Mouse (Mus musculus) thymus, postnatal 25 days (tissue): ENCODE measurements around the gene Itga7.
"Not testable (repeated sequence)": the region's sequence is repeated elsewhere in the genome, so short reads cannot be mapped to it uniquely, and the experiment has no call there.

ENCODE experiments used
- DNase-seq: peaks from one replicate; pipeline ENCODE4 v3.0.0; 2022

Itga7 gene

DNA sequence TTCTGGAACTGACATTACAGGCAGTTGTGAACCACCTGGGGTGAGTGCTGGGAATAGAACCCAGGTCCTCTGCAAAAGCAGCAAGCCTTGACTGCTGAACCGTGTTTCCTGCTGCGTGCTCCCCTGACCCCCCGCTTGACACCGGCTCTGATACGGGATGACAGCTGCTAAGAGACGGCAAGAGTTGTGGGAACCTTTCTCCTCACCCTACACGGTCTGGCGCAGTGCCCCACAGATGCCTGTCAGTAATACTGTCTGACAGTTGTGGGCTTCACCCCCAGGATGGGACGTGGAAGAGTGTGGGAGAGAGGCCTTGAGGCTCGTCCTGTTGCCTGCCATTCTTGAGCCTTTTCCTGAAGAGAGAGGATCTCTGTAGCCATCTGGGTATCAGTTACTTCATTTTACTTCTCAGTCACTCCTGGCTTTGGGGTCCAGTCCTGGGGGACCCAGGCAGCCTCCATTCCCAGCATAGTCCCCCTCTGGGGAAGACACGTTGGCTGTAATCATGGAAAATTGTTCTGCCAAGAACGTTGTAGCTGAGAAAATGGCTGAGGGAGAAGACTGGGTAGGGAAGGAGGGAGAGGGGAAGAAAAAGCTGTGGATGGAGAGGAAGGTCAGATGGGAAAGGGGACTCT is 4.3 kb downstream of the Itga7 start:
- no peak for DNase-seq

DNA sequence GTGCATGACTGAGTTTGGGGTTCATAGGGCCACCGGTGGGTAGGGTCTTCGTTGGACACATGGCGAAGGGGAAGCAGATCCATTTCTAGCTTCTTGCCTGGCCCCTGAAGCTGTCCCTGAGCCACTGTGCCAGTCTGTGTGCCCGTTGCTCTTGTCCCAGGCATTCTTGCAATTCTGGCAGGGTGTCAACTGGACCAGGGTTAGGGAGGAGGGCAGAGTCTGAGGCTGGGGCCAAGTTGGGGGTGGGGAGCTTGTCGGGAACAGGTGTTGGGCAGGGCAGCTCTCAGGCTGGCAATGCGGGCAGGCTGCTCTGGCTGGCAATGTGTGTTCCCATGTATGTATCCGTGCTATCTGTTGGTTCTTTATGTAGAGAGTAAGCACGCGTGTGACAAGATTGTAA is 4.8 kb downstream of the Itga7 start:
- no peak for DNase-seq

DNA sequence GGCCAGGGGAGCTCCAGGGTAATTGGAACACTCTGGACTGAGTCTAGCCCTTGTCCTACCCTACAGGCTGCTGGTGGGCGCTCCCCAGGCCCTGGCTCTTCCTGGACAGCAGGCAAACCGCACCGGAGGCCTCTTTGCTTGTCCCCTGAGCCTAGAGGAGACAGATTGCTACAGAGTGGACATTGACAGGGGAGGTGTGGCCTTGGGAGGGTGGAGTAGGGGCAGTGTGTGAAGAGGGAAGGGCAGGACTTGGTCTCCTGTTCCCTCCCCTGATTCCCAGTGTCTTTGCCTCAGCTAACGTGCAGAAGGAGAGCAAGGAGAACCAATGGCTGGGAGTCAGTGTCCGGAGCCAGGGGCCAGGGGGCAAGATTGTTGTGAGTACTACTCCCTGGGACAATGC is 5.4 kb downstream of the Itga7 start:
- DNase-seq: no peak

DNA sequence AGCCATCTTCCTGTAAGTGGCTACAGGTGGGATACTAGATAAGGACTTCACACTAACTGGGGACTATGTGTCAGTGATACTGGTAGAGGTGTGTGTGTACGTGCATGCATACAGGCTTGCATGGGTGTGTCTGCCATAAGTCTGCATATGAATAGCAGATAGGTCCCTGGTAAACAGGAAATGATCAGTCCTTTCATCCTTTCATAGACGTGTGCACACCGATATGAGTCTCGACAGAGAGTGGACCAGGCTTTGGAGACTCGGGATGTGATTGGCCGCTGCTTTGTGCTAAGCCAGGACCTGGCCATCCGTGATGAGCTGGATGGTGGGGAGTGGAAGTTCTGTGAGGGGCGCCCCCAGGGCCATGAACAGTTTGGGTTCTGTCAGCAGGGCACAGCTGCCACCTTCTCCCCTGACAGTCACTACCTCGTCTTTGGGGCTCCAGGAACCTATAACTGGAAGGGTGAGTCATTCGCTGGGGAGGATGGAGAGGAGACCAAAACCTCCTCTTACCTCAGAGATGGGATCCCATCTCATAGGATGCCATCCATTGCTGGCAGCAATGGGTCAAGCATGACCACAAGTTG is 7.0 kb downstream of the Itga7 start:
- DNase-seq: no peak

DNA sequence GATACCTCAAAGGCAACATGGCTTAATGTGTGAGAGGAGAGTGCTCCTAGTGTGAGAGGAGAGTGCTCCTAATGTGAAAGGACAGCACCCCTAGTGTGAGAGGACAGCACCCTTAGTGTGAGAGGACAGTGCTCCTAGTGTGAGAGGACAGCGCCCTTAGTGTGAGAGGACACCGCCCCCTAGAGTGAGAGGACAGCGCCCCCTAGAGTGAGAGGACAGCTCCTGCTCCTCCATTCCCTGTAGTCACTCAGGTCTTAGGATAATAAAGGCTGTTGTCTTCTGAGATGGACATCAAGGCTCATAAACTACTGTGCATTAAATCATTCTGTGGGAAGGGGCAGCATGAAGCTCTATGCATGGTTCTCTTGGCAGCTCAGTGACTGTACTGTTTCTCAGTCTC is 12.1 kb downstream of the Itga7 start:
- DNase-seq: peak; percentile 23

DNA sequence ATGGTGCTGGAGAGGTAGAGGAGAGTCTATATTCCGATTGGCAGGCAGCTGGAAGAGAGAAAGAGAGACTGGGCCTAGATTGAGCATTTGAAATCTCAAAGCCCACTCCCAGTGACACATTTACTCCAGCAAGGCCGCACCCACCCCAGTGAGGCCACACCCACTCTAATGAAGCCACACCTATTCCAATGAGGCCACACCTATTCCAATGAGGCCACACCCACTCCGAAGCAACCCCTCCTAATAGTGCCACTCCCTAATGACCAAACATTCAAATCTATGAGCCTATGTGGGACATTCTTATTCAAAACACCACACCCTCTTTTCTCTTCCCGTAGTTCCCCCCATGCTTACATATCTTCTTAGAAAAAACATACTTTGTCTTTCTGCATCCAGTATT is 13.9 kb downstream of the Itga7 start:
- no peak for DNase-seq

DNA sequence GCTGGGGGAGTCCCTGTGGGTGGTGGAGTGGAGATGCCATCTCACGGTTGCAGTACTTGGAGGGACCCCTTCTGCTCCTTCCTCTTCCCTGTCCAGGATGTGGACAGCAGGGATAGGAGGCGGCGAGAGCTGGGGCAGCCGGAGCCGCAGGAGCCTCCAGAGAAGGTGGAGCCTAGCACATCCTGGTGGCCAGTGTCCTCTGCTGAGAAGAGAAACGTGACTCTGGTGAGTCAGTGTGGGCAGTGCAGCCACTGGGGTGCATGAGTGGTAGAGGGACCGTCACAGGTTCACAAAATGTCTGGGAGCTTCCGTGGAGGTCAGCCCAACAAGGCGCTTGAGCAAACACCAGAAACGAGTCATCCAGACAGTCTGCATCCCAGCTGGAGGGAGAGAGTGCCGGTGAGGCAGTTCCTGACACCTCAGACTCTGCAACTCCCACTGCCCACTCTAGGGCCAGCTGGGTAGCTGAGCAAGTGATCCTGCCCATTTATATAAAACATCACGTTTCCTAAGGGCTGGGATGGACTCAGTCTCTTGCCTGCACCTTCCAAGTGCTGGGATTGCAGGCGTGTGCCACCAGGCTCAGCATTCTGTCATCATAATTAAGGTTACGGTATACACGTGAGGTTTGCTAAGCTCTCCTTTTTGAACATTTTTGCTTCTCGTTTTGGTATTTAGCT is 16.7 kb downstream of the Itga7 start:
- DNase-seq: no peak

DNA sequence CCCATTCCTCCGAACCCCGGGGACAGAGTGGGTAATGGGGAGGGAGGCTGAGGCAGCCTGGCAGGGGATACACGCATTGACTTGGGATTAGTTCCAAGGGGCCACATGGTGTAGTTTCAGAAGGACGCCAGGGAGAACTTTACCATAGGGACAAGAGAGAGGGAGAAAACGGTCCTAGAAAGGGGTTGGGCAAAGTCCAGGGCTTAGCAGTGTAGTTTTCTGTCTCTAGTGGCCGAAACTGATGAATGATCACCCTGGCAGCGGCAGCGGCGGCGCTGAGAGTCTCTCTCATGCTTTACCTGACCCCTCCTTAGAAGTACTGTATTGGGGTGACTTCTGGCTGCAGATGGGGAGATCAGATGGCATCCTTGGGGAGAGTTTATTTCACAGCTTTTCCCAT is 24.7 kb downstream of the Itga7 start:
- DNase-seq: no peak

DNA sequence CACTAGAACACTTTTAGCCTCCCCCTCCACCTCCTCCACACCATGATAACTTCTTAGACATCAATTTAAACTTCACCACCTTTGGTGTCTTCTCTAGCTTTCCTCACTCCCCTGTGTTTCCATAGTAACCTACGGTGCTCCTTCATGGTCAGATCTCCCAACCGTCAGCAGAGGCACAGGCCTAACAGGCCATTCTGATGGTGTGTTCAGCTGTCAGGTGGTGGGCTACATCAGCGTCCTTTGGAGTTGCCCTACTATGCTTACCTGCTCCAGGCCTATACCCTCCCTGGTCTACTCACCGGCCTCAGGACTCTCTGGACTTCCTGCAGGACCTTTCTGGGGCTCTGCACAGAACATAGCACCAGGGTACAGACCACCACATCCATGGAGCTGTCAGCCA is 26.5 kb downstream of the Itga7 start:
- no peak for DNase-seq

DNA sequence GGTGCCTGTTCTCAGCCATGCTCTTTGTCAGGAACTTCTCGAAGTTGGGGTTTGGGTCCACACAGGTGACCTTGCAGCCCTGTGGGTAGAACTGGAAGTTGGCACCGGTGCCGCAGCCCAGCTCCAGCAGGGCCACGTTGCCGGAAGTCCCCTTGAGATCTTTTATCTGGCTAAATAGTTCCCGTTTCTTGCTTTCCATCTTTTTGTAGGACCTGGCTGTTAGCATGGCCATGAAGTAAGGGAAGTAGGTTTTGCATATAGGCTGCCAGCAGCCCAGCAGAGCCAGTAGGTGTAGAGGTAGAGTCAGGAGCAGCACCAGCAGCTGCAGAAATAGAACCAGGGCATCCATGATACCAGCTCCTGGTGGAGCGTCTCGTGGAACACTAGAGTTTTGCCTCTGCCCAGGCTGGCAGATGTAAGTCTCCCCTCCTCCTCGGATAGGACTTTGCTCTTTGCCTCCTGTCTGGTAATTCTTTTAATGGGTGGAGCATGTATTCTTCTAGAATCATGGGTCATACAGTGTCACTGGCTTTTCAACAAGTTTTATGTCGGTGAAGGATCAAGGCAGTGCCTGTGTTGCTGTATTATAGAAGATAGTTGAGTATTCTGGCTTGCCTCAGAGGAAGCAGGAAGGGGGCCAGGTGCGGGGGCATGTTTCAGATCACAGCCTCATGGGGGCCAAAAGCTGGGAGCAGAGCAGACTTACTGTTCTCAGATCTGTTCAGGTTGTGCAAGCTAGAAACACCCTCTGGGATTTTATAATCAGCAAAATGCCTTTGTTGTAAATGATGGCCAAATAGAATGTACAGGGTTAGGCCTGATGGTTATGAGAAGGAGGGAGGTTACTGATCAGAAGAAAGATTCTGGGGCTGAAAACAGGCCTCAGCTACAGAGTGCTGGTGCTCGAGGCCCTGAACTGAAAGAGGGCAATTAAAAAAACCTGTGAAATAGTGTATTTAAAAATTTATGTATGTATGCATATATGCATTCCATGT is 27.3 kb downstream of the Itga7 start, which contains the start of gene Mettl7b:
Mettl7b (minus strand) TSS at position 399 of the 995 bp plus-strand sequence.
- peak; percentile 79 for DNase-seq

DNA sequence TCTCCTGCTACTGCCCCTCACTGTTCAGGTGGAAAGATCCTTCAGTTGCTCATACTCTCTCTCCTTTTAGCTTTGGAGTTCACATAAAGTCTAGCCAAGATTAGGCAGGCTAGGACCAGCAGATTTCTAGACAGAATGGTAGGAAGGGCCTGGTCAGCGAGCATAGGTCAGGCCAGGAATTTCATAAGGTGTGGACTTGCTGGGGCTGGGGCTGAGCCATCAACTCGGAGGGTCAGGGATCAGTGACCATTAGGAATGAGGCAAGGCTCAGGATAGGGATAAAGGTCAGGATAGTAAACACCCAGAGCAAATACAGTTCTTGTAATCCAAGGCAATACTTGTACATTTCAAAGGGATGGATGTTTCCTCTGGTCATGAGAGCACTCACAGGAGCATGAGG is 31.3 kb downstream of the Itga7 start:
- DNase-seq: no peak

DNA sequence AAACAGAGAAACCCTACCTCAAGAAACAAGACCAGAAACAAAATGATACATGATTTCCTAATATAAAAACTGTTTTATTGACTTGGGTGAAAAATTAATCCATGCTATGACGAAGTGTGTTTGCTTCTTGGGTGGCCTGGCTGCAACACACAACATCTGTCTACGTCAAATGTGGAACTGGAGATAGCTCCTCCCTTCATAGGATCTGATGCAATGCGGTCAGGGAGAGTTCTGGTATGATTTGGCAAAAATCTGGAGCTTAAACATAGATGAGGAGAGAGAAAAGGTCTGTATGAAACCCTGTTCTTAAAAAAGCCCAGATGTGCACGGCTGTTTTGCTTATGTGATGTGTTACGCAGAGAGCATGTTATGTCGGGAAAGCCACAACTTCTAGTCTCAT is 32.3 kb downstream of the Itga7 start:
- no peak for DNase-seq

DNA sequence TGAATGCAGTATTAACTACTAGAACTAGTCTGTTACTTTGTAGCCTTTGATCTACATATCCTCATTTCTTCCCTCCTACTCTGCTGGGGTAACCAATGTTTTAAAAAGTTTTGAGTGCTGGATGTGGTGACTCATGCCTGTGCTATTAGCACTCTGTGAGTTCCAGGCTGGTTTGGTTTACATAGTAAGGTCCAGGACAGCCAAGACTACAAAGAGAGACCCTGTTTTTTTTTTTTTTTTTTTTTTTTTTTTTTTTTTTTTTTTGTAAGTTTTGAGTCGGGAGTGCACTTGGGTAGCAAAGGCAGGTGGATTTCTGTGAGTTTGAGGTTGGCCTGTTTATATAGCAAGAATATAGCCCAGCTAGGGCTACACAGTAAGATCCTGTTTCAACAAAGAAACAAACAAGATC is 34.7 kb downstream of the Itga7 start:
- no peak for DNase-seq

DNA sequence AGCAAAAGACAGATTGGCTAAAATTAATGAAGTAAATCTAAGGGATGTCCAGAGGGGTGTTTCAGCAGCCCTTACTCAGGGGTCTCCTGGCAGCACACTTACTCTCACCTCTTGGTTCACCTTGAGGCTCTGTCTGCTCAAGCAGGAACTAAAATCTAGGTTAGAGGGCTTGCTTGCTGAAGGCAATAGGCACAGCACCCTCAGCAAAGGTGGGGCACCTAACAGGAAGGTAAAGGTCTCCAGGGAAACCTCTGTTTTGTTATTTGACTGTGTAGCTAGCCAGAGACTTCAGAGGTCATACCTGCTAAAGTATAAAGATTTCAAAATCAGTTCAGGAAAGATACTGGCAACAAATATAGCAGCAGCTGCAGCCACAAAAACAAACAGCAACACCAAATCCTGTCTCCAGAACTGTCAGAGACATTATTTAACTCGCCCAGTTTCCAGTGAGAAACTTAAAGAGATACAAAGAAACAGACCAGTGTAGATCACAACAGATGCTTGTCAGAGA is 37.2 kb downstream of the Itga7 start:
- DNase-seq: no peak

DNA sequence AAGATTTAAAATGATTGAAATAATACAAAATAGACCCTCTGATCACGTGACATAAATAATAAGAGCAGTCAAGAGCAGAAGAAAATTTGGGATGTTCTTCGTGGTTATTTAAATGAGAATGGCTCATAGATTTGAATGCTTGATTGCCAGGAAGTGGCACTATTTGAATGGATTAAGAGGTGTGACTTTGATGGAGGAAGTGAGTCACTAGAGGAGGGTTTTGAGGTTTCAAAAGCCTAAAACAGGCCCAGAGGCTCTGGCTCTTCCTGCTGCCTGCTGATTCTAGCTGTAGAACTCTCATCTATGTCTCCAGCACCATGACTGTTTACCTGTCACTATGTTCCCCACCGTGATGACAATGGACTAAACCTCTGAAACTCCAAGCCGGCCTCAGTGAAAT is 39.2 kb downstream of the Itga7 start:
- DNase-seq: no peak

DNA sequence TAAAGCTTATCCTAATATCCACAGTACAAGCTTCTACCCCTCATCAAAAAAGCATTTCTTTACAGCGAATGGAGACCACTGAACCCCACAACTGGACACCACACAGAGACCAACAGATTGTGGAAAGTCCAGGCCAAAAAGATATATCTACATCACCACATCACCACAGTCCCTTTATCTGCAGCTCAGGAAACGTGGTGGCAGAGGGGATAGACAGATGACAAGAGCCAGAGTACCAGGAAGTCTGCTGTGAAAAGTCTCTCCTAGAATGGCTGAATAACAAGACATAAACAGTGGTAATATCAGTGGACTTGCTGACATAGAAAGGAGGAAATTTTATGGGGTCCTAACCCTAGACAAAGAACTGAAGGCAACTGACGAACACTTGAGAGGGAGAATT is 42.8 kb downstream of the Itga7 start:
- DNase-seq: no peak

DNA sequence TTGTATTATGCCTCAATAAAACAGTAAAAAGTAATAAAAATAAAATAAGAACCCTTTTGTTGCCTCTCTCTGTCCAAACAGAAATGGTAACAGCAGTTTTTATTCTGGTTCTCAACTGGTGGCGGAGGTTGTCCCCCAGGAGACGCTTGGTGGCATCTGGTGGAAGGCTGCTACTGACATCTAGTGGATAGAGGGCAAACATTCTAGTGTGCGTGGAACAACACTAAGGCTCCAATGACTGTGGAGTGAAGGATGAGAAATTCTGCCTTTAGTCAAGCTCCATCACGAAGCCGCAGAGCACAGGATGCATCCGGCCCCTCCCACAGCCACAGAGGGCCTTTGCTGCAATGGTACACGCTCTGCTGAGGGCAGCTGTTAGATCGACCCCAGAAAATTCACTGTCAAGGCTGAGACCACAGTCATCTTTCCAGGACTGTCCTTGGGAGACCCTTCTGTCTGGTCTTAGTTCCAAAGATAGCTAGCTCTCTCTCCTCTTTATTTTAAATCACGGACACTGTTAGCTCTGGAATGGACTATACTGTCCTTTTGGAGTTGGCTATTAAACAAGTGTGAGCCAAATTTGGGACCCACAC is 44.0 kb downstream of the Itga7 start:
- peak; percentile 62 for DNase-seq

DNA sequence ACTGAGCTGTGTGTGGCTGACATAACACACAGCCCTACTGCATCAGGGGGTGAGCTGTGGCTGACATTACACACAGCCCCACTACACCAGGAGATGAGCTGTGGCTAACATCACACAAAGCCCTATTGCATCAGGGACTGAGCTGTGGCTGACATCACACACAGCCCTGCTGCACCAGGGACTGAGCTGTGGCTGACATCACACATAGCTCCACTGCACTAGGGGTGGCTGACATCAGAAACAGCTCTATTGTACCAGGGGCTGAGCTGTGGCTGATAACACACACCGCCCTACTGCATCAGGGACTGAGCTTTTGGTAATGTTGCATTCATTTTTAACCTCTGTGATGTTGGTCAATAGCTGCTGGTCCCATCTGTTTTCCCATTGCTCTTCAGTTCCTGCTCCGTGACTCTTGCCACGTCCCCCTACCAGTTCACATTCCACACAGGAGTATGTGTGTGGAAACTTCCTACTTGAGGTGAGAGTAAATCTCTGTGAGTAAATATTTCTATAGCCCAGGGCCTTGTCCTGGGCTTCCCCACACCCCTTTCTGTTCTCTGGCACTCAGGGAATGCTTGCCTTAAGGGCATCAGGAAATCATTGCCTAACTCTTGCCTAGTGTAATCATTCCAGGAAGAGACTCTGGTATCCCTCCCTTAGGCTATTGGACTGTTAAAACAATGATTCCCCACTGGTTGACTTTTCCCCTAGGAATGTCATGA is 47.2 kb downstream of the Itga7 start:
- no peak for DNase-seq

DNA sequence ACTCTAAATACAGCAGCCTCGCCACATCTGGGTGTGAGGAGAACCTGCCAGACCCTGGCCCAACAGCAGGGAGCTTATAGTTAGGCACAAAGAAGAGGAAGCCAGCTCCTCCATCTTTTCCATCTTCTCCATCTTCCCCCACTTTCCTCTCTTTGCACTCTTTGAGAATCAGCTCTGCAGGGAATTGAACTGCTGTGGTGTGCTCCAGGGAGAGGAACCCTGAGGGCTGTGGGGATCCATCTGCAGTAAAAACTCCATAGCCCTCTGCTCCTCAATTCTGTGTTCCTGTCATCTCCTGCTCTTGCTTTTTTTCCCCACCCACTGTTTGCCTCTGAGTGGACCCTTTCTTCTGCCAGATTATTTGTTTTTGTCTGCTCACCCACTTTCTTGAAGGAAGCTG is 55.5 kb downstream of the Itga7 start, which contains the start of gene Olfr9:
Olfr9 (plus strand) TSS at position 301 of the 400 bp plus-strand sequence.
- DNase-seq: not testable (repeated sequence)

DNA sequence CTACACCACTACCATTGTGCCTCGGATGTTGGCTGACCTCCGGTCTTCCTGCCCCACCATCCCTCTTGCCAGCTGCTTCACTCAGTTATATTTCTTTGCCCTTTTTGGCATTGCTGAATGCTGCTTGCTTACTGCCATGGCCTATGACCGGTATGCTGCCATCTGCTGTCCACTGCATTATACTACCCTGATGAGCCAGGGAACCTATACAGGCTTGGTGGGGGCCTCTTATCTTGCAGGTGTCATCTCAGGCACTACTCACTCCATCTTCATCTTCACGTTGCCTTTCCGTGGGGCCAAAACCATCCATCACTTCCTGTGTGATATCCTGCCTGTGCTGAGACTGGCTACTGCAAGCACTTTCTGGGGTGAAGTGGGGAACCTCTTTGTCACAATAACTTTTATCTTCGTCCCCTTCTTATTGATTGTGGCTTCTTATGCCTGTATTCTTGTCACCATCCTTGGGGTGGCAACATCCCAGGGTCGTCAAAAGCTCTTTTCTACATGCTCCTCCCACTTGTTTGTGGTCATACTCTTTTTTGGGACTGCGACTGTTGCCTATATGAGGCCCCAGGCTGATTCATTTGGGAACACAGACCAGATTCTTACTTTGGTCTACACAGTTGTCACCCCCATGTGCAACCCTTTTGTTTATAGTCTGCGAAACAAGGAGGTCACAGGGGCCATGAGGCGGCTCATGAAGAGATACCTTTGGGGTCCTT is 56.7 kb downstream of the Itga7 start:
- peak; percentile 8 for DNase-seq

DNA sequence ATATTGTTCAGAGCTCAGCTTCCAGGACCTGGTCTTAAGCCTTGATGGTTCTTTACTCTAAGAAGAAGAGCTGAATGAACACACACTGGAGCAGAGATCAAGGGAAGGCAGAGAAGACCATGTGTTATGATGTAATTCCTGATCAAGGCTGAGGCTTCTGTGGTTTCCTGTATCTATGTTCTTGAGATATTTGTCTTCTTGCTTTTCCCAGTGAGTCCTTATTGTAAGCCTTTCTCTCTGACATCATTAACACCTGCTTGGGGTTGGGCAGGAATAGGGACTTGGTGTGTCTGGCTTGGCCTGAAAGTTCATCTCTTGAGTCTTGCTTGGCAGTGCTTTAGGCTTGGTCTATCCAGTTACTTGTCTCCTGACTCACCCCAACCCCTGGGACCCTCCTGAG is 57.4 kb downstream of the Itga7 start:
- peak; percentile 61 for DNase-seq
